Mouse (Mus musculus) layer of hippocampus, postnatal 36 days (tissue): ENCODE measurements around the gene Ankrd39. TPM values are rescaled to one million over a fixed set of nuclear protein-coding genes. Genes with fewer than 3 reads are reported as not detected.

Source experiments
- DNase-seq, 2 experiments: peaks; one replicate each; pipeline ENCODE4 v3.0.0; 2022
- total RNA-seq, 2 experiments: library from RNA; stranded (reverse); gene quantifications; 2 replicates each; pipeline ENCODE4 v1.2.3; 2021

Gene Ankrd39
- total RNA-seq, 2 experiments from 2014 or later: 11.9 to 12.6 TPM

DNA sequence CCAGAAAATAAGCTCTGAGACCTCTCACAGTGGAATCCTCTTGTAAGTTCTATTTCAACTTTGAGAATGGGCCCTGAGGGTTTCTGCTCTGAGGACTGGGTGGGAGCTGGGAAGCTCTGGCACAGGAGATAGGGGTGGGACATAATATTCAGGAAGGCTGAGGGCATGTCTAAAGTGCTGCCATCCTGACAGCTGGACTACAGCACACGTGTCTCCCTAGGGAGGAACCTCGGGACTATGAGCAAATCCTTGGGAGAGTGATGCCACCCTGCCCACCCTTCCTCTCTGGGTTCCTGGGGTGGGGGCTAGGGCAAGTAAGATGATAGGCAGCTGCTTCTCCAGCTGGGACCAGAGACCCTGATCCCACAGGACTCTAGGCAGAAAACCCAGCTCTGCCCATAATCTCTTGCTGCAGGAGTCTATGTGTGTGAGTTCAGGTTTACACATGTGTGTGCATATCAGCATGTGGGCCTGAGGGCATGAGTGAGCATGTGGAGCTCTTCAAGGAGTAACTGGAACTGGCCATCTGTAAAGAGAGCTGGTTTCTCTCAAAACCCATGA lies 25.0 kb upstream of the Ankrd39 start:
- no peak for DNase-seq

DNA sequence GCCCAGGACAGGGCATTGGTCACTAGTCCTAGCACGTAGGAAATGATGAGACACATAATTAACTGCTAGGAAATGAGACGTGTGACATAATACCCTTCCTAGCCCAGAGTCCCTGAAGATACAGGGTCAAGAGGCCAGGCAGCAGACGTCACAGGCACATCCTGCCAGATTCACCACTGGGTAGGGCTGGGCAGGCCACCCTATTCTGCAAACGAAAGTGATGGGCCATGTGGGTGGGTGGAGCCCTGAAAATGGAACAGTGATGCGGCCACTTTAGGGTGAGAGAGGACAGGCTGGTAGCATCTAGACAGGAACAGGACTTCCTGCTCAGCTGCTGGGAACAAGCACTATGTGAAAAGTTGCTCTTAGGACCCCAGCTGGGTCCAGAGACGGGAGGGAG lies 24.4 kb upstream of the Ankrd39 start:
- no peak for DNase-seq

DNA sequence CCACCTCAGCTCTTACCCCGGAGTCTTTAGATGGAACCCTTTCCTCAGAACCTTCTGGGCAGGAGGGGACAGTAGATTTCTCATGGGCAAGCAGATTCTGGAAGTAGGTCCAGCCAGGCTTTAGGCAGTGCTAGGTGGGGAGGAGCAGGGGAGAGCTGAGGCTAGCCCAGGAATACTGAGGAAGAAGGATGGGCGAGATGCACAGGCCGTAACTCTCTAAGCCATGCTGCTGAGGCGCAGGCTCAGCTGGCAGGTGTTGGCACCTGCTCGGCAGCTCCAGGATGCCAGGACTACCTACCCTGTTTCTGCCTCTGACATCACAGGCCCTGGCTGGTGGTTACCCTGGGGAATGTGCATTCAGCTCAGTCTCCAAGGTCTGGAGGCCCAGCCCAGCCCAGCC lies 23.1 kb upstream of the Ankrd39 start:
- DNase-seq: no peak

DNA sequence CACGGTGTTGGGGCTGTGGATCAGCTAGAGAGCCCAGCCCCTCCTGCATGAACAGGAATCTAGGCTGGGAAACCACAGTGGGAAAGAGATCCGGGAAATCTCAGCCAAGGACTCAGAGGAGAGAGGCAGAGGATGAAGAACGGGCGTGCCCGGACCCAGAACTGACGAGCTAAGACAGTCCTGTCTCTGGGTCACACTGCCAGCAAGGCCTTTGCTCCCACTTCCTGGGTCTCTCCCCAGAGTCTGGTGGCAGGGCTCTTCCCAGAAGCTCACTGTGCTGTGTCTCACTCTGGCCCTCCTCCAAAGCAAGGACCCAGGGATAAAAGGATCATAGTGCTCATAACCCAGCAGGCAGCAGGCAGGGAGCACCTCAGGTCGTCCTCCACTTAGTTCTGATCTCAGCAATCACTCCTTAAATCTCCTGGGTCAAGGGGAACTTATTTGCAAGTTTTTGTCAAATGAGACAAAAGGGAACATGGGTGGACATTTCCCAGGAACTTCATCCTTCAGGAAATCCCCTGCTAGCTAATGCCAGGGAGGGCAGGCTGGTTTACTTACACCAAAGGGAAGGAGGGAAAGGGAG lies 22.5 kb upstream of the Ankrd39 start:
- no peak for DNase-seq

DNA sequence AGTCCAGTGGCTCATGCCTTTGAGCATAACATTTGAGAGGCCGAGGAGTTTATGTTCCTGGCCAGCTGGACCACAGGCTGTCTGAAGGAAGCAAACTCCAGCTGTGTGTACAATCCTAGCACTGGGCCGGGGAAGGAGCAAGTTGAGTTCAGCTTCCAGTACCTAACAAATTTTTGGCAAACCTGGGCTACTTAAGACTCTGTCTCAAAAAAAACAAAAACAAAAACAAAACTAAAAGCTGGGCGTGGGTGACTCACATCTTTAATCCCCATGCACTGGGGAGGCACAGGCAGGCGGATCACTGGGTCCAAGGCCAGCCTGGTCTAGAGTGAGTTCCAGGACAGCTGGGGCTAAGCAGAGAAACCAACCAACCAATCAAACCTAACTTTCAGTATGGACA lies 21.5 kb upstream of the Ankrd39 start:
- DNase-seq: no peak

DNA sequence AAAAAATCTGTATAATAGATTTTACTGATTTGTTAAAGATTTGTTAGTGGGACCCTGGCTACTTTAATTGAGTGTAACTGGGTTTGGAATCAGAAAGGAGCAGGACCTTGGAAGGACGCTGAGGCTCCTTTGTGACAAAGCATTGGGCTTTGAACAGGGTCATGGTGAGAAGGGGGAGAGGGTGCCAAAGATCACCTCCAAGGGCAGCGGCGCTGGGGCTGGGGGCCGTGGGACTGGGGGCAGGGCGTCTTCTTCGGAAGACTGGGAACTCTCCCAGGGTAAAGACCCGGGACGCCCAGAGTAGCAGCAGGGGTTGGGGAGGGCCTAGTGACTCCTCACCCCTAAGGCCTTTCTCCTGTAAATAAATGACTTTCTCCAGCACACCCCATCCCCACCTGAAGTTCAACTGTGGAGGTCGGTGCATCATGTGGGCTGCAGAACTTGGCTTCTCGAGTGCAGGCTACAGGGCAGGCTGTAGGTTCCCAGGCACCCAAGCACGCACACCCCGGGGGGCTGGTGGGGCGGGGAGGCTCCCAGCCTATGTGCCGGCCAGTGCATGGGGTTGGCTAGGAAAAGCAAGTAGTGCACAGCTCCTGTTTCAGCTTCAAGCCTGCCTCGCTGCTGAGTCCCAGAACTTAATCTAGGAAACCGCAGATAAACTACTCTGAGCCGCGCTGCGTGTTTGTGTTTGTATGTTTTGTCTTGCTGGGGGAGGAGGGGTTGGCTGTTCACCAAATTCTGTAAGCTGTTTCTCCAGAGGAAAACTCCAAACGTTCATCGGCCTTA lies 20.8 kb upstream of the Ankrd39 start:
- DNase-seq: no peak

DNA sequence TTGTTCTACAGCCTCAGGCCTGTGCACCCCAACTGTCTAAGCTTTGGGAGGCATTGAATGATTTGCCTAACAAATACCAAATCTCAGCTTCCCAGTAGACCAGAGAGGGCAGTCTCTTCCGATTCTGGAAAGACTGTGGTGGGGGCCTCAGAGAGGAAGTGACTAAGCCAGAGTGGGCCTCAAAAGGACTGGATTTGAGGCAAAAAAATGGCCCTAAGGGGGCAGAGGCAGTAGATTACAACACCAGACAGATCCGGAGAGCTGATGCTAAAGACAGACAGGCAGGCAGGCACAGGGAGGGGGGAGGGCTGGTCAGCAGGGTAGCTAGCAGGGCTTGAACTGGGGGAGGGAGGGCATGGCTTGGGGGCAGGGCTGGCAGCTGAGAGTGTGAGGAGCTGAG lies 19.2 kb upstream of the Ankrd39 start:
- DNase-seq: no peak

DNA sequence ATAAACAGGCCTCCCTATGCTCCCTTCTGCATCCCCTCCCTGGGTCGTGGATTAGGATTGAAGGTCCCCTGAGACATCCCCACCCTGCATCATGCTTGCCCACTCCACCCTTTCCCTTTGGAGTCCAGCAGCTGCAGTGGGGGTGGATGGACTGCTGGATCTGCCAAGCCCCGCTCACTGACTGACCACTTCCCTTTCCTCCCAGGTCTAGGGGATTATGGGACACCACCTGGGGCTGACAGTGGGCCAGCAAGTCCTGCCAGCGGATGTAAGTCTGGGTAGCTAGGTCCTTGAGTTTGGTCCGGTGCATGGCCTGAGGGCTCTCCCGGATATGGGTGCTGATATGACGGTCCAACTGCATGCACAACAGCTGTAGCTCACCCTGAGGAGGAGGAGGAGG lies 16.9 kb upstream of the Ankrd39 start:
- DNase-seq: no peak

DNA sequence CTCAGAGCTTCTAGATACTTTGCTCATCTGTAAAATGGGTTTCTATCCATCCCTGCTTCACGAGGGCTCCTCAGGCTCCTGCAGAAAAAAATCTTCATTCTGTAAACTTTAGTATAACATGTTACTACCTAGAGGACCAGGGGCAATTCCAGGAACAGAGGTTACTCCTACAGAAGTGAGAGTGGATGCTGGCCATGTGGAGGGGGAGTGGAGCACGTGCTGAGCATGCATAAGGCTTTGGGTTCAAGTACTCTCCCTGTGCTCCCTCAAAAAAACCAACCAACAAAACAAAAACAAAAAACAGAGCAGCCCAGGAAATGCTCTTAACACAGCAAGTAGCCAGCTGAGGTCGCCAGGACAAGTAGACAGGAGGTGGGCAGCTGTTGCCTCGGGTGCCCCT lies 16.4 kb upstream of the Ankrd39 start:
- no peak for DNase-seq

DNA sequence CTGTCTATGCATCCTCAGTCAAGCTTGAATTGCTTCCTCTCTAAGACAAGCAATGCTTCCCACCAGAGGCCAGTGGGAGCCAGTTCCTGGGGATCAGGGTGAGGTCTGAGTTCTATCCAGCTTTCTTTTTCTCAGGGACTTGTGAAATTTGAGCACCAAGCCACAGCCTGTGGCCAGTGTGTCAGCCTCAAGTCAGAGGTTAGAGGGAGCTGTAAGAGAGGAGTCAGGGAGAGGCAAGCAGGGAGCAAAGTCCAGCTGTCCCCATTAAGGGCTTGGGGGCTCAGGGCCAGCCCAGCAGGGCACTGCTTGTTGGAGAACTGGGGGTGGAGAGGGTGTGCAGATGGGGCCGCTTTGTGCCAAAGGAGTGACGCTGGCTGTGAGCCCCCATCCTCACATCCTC lies 16.0 kb upstream of the Ankrd39 start:
- DNase-seq: no peak

DNA sequence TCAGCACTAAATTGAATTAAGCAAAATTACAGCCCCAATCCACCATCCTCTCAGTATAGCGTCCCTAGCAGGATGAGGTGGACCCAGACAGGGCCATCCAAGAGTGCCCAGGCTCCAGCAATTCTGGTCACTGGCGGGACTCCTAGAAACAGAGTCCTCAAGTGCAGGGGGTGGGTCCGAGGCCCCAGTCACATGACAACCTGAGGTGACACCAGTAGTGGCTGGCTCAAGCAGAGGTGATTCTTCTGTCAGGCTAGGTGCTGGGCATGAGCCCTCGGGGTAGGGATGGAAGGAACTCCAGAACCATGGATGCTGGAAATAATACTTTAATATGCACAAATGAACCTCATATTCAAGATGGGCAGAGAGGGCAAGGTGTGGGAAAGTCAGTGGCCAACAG lies 15.1 kb upstream of the Ankrd39 start:
- no peak for DNase-seq

DNA sequence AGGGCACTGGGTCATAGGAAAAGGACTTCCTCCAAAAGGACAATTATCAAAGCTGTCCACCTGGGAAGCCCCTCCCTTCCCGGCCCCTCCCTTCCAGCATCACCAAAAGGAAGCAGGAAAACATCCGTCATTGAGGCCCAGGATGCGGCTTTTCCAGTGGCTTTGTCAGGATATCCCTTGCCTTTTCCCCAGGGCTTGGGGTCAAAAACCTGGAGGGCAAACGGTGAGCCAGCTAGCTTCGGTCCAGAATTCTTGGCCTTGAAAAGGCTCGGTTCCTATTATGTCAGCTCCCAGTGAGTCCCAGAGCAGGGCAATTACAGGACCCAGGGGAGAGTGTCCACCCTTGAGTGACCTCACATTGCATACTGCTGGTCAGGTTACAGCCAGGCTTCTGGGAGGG lies 13.7 kb upstream of the Ankrd39 start:
- DNase-seq: no peak

DNA sequence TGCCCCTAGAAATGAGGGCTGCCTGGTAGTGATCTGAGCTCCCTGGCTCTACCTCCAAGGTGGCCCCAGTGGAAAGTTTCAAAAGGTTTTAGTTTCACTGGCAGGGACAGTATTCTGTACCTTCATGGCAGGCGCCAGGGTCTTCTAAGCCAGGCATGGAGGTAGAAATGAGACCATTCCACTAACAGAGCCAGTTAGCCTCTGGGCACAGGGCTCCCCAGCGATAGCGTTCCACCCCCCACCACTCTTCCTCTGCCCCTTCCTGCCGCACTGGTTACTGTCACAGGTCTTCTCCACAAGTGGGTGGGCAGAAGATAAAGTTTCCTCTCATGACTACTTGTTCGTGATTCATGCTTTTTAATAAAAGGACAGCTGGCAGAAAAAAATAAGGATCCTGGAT lies 12.6 kb upstream of the Ankrd39 start:
- no peak for DNase-seq

DNA sequence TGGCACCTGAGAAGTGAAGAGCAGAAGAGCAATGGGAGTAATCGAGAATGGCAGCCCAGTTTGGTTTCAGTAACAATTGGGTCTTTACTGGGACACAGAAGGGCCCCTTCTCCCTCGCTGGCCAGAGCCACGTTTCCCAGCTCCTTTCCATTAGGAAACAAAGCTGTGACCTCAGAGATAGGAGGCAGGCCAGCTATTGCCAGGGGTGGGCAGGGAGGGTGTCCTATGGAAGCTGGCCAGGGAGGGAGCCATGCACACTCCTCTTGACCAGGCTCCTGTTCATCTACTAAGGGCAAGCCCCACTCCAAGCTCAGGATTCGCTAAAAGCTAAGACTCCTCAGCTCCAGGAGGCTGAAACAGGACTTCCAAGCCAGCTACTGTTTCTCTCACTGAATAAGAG lies 12.0 kb upstream of the Ankrd39 start:
- DNase-seq: no peak

DNA sequence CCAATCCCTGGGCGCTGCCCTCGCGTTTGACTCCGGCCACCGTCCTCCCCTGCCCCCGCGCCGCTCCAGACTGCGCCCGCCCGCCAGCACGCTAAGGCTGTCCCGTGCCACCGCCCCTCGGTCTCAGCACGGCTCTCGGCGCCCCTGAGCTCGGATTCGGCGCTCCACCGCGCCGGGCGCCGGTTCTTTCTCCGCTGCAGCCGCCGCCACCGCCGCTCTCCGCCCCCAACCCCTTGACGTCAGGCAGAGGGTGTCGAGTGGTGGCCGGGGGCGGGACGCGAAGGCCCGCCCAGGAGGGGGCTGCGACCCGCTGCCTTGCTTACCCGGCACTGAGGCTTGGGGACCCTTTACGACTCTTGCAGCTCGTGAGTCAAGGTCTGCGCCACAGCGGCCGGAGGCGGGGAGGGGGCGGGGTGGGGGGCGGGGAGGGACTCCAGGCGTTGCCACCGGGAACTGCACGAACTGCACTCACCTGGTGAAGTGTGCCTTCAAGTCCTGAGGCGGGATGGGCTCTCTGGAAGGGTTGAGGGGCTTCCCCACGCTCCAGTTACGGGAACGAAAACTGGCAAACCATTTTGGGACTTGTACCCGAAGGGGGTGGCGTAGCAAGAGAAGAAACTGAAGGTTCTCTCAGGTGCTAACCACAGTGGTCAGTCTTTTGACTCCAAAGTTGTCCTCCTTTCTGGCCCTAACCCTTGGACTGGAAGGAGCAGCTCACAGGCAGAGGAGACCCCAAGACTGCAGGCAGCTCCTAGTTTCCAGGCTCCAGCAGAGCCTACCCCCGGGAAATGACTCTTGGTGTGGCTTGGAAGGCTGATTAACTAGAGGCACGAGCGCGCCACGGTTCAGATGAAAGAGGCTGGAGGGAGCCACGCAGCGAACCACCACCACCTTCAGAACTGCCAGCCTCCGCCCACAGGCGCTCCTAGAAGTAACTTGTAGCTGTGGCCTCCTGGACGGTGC lies 11.1 kb upstream of the Ankrd39 start, which contains the start of gene Sema4c:
Gene Sema4c, minus strand, starts transcription at position 319 of the 963 bp plus-strand sequence.
- peak; percentile 70 to 75 for DNase-seq

DNA sequence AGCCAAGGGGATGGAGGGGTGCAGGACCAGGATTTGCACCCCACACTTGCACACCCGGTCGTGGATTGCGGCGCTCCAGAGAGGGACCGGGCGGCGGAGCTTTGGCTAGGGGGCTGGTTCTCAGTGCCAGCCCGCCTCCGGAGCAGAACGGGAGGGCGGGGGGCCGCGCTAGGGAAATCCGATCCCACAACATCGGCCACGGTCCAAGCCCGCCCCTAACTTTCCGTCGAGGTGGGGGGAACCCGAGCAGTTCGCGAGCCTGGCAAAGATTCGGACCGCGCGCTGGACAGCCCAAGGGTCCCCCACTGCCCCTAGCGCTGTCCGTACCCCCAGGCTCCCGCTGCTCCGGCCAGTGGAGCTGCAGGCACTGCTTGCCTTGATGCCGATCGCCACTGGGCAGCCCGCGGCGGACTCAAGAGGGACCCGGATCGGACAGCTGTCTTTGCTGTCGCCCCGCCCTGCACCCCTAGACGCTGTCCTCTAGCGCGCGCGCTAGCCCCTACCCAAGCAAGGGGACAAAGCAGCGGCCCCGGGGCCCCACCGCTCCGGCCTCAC lies 10.3 kb upstream of the Ankrd39 start:
- DNase-seq: peak in 1 of 2 experiments; percentile 72

DNA sequence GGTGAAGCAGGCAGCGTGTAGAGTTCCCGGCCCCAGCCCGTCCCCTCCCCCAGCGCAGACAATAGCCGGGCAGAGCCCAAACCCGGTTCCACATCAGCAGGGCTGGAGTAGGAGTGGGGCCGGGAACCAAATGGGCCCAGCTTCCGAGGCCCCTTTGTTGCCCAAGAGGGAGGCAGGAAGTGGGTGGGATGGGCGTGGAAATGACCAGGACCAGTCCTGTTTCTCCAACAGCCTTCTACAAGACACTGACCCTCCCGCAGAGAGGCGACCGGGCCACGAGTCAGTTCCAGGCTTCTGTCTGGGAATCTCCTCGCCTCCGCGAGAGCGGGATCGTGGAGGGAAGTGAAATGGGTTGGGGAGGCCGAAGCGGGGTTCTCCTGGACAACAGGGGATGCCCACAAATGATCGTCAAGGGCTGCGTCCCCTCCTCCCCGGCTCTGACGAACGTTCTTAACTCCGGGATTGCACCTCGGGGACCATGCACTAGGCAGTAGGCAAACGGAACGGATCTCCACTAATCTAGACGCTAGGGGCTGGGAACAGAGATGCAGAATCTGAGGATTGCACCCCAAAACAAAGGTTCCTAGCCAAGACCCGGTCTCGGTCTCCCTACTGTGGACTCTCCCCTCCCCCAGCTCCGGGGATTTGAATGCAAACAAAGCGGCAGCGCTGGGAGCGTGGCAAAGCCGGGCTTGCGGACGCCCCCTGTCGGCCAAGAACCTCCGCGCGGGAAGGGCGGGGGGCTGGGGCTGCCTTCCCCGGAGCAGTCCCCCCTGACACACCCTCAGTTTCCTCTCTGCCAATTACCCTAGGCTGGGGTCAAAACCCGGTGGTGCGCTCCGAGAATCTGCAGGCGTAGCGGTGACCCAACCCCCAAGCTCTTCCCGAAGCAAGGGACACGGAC lies 9.6 kb upstream of the Ankrd39 start:
- peak; percentile 88 to 93 for DNase-seq

DNA sequence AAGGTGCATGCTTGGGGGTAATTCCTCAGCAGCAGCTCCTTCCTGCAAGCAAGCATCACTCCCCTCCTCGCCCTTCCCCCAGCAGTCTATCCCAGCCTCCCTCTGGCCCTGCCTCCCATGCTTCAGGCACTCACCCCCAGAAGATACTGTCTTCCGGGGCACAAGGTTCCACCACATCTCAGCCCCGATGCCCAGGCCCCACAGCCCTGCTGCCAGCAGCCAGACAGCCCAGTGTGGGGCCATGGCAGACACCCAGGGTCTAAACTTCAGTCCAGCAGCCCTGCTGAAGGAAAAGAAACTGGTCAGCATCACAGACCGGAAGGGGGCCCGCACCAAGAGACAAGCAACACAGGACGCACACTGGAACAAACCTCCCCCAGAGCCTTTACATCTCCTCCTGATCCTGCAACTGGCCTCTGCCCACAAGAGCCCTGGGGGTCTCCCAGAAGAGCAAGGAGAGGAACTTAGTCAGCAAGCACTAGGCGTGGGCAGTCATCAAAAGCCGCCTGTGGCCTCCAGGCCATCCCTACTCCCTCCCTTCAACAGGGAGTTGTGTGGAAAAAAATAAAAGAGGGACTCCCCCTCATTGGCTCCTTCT lies 8.7 kb upstream of the Ankrd39 start:
- peak in 1 of 2 experiments; percentile 23 for DNase-seq

DNA sequence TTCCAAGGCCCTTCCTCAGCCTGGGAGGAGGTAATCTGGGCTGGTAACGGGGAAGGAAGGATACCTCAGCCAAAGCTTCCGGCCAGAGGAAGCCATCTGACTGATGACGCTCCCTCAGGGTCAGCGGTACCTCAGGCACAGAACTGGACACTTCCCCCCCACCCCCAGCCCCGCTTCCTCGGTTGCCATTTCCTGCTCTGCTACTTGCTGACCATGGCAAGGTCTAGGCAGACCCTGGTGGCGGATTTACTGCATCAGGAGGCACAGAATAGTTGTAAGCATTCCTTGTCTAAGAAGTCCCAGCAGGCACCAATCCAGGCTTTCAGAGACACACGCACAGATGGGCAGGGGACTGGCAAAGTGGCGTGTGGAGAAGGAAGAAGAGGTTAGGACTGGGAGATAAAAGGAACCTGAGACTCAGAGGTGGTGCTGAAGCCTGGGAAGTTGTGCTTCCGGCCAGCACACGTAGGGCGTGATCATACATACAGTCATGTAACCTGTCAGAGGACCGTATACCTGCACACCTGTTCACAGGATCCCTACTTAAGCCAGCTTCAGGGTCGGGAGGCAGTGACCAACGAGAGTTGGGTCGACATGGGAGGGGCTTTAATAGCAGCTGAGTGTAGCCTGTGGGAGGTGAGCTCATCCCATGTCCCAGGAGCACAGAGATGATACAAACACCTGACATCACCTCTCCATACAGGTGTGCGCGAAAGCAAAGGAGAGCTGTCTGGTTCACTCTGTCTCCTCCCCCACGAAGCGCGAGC lies 7.6 kb upstream of the Ankrd39 start:
- no peak for DNase-seq

DNA sequence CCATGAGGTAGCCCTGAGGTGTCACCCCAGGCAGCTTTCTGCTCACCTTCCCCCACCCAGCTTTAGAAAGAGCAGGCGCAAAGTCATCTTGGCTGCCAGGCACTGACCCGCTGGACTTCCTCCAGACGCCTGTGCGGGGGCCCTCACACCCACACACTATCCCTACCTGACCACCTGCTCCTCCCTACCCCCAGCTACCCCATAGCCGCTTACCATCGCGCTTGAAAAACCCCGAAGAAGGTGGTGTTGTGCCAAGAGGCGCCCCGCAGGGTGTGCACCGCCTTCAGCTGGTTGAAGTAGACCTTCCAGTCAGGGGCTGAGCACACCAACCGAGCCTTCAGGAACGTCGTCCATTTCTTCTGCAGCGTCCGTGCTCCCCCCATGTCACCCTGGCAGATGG lies 5.3 kb upstream of the Ankrd39 start:
- DNase-seq: no peak
